Mouse (Mus musculus): ENCODE measurements around the gene Glis1. TPM values are rescaled to one million over a fixed set of nuclear protein-coding genes. Genes with fewer than 3 reads are reported as not detected.

Gene Glis1
- polyA plus RNA-seq, 1 experiment from 2014 or later = 37.4 TPM

- ATAC-seq (ENCODE audit: insufficient number of reproducible peaks, low FRiP score, low TSS enrichment, low read depth) = no peak
- Histone ChIP-seq H3K36me3 (no peaks in the 10 kb centered on the region), H3K27me3 (peaks cover 41% of the 10 kb centered on the region), H3K4me1 (peaks cover 26% of the 10 kb centered on the region), H3K4me3 (replicated peaks) (no peak overlapping the region), H3K27ac (replicated peaks) (no peak overlapping the region), H3K4me2 (replicated peaks) (no peak overlapping the region), H3K9me3 (replicated peaks) (no peaks in the 10 kb centered on the region), H3K9ac (no peak overlapping the region)
- 67% methylated on average over 5 of the region's 5 CpGs for WGBS
Observed at GRCm38 (mm10) chr4:107432717-107433116, 1.7 kb upstream of the Glis1 start.

- Histone ChIP-seq H3K4me1 (peaks cover 28% of the 10 kb centered on the region), H3K4me3 (replicated peaks) (peak overlapping the region; percentile 69), H3K9ac (peak overlapping the region; percentile 65), H3K4me2 (replicated peaks) (peak overlapping the region; percentile 96), H3K27me3 (peaks cover 45% of the 10 kb centered on the region), H3K36me3 (no peaks in the 10 kb centered on the region), H3K27ac (replicated peaks) (peak overlapping the region; percentile 73), H3K9me3 (replicated peaks) (no peaks in the 10 kb centered on the region)
- WGBS = 5% methylated on average over 15 of the region's 15 CpGs
- no peak for ATAC-seq (ENCODE audit: insufficient number of reproducible peaks, low FRiP score, low TSS enrichment, low read depth)
Observed at GRCm38 (mm10) chr4:107433998-107434355, 414 bp upstream of the Glis1 start.

- H3K36me3 ChIP-seq = no peaks in the 10 kb centered on the region
- peak overlapping the region; percentile 65 for H3K9ac ChIP-seq
- ATAC-seq (ENCODE audit: insufficient number of reproducible peaks, low FRiP score, low TSS enrichment, low read depth) = no peak
- peak overlapping the region; percentile 73; the same call in 1 of the 2 replicates for H3K27ac ChIP-seq (replicated peaks)
- H3K4me3 ChIP-seq (replicated peaks) = peak overlapping the region; percentile 69
- 4% methylated on average over 47 of the region's 47 CpGs for WGBS
- no peaks in the 10 kb centered on the region for H3K9me3 ChIP-seq (replicated peaks)
- H3K4me1 ChIP-seq = peaks cover 31% of the 10 kb centered on the region
- H3K4me2 ChIP-seq (replicated peaks) = peak overlapping the region; percentile 96
- peaks cover 45% of the 10 kb centered on the region for H3K27me3 ChIP-seq
Observed at GRCm38 (mm10) chr4:107435238-107435946, 1.0 kb downstream of the Glis1 start.

GRCm38 (mm10) chr4:107436476-107436875, 2.1 kb downstream of the Glis1 start:
- Histone ChIP-seq H3K36me3 (no peaks in the 10 kb centered on the region), H3K9me3 (replicated peaks) (no peaks in the 10 kb centered on the region), H3K4me2 (replicated peaks) (peak overlapping the region; percentile 96), H3K4me1 (peaks cover 41% of the 10 kb centered on the region), H3K9ac (peak overlapping the region; percentile 6; the same call in 1 of the 2 replicates), H3K27ac (replicated peaks) (no peak overlapping the region; the same call in 1 of the 2 replicates), H3K27me3 (peaks cover 55% of the 10 kb centered on the region), H3K4me3 (replicated peaks) (peak overlapping the region; percentile 69)
- WGBS = 72% methylated on average over 7 of the region's 7 CpGs
- ATAC-seq (ENCODE audit: insufficient number of reproducible peaks, low FRiP score, low TSS enrichment, low read depth) = no peak

- no peak for ATAC-seq (ENCODE audit: insufficient number of reproducible peaks, low FRiP score, low TSS enrichment, low read depth)
- 0 out of 2 replicates have a peak overlapping the region, but pooled peaks have one; percentile 39 for H3K27ac ChIP-seq (replicated peaks)
- peaks cover 53% of the 10 kb centered on the region for H3K27me3 ChIP-seq
- WGBS = 54% methylated on average over 8 of the region's 8 CpGs
- peak overlapping the region; percentile 45 for H3K4me2 ChIP-seq (replicated peaks)
- H3K4me1 ChIP-seq = peaks cover 60% of the 10 kb centered on the region
- no peak overlapping the region for H3K9ac ChIP-seq
- no peaks in the 10 kb centered on the region for H3K36me3 ChIP-seq
- no peaks in the 10 kb centered on the region for H3K9me3 ChIP-seq (replicated peaks)
- H3K4me3 ChIP-seq (replicated peaks) = peak overlapping the region; percentile 16
Observed at GRCm38 (mm10) chr4:107438741-107439140, 4.3 kb downstream of the Glis1 start.

- H3K27ac ChIP-seq (replicated peaks) = peak overlapping the region; percentile 48; the same call in 1 of the 2 replicates
- peaks cover 48% of the 10 kb centered on the region for H3K4me1 ChIP-seq
- H3K27me3 ChIP-seq = peaks cover 48% of the 10 kb centered on the region
- H3K9ac ChIP-seq = peak overlapping the region; percentile 9; the same call in 1 of the 2 replicates
- WGBS = 18% methylated on average over 13 of the region's 13 CpGs
- H3K4me2 ChIP-seq (replicated peaks) = peak overlapping the region; percentile 45
- H3K4me3 ChIP-seq (replicated peaks) = peak overlapping the region; percentile 27
- no peaks in the 10 kb centered on the region for H3K36me3 ChIP-seq
- ATAC-seq (ENCODE audit: insufficient number of reproducible peaks, low FRiP score, low TSS enrichment, low read depth) = no peak
- H3K9me3 ChIP-seq (replicated peaks) = no peaks in the 10 kb centered on the region
Observed at GRCm38 (mm10) chr4:107440306-107440705, 5.9 kb downstream of the Glis1 start.

GRCm38 (mm10) chr4:107442288-107442687, 7.9 kb downstream of the Glis1 start:
- Histone ChIP-seq H3K4me3 (replicated peaks) (peak overlapping the region; percentile 19), H3K36me3 (no peaks in the 10 kb centered on the region), H3K9ac (no peak overlapping the region), H3K4me1 (peaks cover 41% of the 10 kb centered on the region), H3K4me2 (replicated peaks) (peak overlapping the region; percentile 40), H3K27me3 (peaks cover 34% of the 10 kb centered on the region), H3K9me3 (replicated peaks) (no peaks in the 10 kb centered on the region), H3K27ac (replicated peaks) (peak overlapping the region; percentile 65)
- ATAC-seq (ENCODE audit: insufficient number of reproducible peaks, low FRiP score, low TSS enrichment, low read depth) = no peak
- 35% methylated on average over 11 of the region's 11 CpGs for WGBS

- Histone ChIP-seq H3K27ac (replicated peaks) (peak overlapping the region; percentile 65), H3K9ac (no peak overlapping the region), H3K27me3 (peaks cover 29% of the 10 kb centered on the region), H3K4me2 (replicated peaks) (peak overlapping the region; percentile 40), H3K4me3 (replicated peaks) (peak overlapping the region; percentile 19), H3K36me3 (no peaks in the 10 kb centered on the region), H3K4me1 (peaks cover 36% of the 10 kb centered on the region), H3K9me3 (replicated peaks) (no peaks in the 10 kb centered on the region)
- WGBS = 21% methylated on average over 16 of the region's 16 CpGs
- ATAC-seq (ENCODE audit: insufficient number of reproducible peaks, low FRiP score, low TSS enrichment, low read depth) = no peak; the same call in 1 of the 2 replicates
Observed at GRCm38 (mm10) chr4:107442891-107443483, 8.6 kb downstream of the Glis1 start.

- Histone ChIP-seq H3K4me3 (replicated peaks) (peak overlapping the region; percentile 19; the same call in 1 of the 2 replicates), H3K9ac (no peak overlapping the region)
Observed at GRCm38 (mm10) chr4:107443621-107444020, 9.2 kb downstream of the Glis1 start.

GRCm38 (mm10) chr4:107448481-107448880, 14.1 kb downstream of the Glis1 start:
- ATAC-seq (ENCODE audit: insufficient number of reproducible peaks, low FRiP score, low TSS enrichment, low read depth) = no peak
- WGBS = 85% methylated on average over 6 of the region's 6 CpGs
- no peaks in the 10 kb centered on the region for H3K36me3 ChIP-seq
- H3K9ac ChIP-seq = no peak overlapping the region
- H3K4me3 ChIP-seq (replicated peaks) = no peak overlapping the region
- H3K27me3 ChIP-seq = peaks cover 15% of the 10 kb centered on the region; the same call in 1 of the 2 replicates
- no peak overlapping the region for H3K27ac ChIP-seq (replicated peaks)
- H3K4me2 ChIP-seq (replicated peaks) = no peak overlapping the region
- H3K4me1 ChIP-seq = peaks cover 14% of the 10 kb centered on the region
- H3K9me3 ChIP-seq (replicated peaks) = no peaks in the 10 kb centered on the region

More at GRCm38 (mm10) chr4:107443621-107444020, 9.2 kb downstream of the Glis1 start:
- Histone ChIP-seq H3K36me3 (no peaks in the 10 kb centered on the region), H3K27me3 (peaks cover 30% of the 10 kb centered on the region), H3K9me3 (replicated peaks) (no peaks in the 10 kb centered on the region), H3K4me2 (replicated peaks) (peak overlapping the region; percentile 40), H3K27ac (replicated peaks) (peak overlapping the region; percentile 65; the same call in 1 of the 2 replicates), H3K4me1 (peaks cover 36% of the 10 kb centered on the region)
- 38% methylated on average over 11 of the region's 11 CpGs for WGBS
- no peak for ATAC-seq (ENCODE audit: insufficient number of reproducible peaks, low FRiP score, low TSS enrichment, low read depth)

- WGBS = 88% methylated on average over 13 of the region's 13 CpGs
- no peak overlapping the region for H3K27ac ChIP-seq (replicated peaks)
- no peak overlapping the region for H3K9ac ChIP-seq
- H3K9me3 ChIP-seq (replicated peaks) = no peaks in the 10 kb centered on the region
- H3K36me3 ChIP-seq = no peaks in the 10 kb centered on the region
- ATAC-seq (ENCODE audit: insufficient number of reproducible peaks, low FRiP score, low TSS enrichment, low read depth) = no peak
- H3K4me3 ChIP-seq (replicated peaks) = no peak overlapping the region
- H3K4me2 ChIP-seq (replicated peaks) = no peak overlapping the region
- H3K4me1 ChIP-seq = peaks cover 12% of the 10 kb centered on the region; the same call in 1 of the 2 replicates
- peaks cover 11% of the 10 kb centered on the region; the same call in 1 of the 2 replicates for H3K27me3 ChIP-seq
Observed at GRCm38 (mm10) chr4:107449519-107449918, 15.1 kb downstream of the Glis1 start.

Data from embryonic facial prominence, embryonic 15.5 days (tissue).